Mouse (Mus musculus): ENCODE measurements around the gene Polh. TPM values are rescaled to one million over a fixed set of nuclear protein-coding genes. Genes with fewer than 3 reads are reported as not detected.

Polh gene
- total RNA-seq, 2 experiments from 2014 or later, result 6.3 to 6.7 TPM

DNA sequence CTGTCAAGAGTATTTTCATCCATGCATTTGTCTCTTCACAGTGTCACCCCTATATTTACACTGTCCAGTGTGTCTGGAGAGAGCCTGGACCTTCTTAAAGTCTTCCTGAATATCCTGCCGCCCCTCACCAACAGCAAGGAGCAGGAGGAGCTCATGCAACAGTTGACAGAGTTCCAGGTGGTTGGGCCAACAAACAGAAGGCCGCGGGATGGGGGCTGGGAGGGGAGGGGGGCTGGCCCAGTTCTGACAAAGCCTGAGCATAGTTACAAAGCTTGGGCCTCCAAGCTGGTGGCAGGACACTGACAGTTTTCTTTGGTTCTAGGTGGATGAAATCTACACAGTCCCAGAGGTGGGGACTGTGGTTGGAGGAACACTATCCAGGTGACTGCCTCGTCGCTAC, 36.2 kb downstream of the Polh start:
- no peak for TF ChIP-seq CTCF (IDR thresholded peaks at IDR 0.05)
- intact Hi-C loops (cut with DNase I), result no loop called here
- Histone ChIP-seq H3K27ac (no peak overlapping the region), H3K4me3 (no peak overlapping the region)
- DNase-seq (ENCODE audit: extremely low spot score in 1 of 2, low spot score in 2 of 2), result no peak

DNA sequence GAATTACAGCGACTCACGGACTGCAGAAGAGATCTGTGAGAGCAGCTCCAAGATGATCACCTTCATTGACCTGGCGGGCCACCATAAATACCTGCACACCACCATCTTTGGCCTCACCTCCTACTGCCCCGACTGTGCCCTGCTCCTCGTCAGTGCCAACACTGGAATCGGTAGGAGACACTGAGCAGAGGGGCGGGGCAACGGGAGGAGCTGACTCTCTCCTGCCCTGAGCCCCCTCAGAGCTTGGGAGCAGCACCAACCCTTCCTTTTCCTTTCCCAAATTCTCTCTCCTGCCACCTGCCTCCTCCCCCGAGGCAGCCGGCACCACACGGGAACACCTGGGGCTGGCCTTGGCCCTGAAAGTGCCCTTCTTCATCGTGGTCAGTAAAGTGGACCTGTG, 37.0 kb downstream of the Polh start:
- TF ChIP-seq CTCF (IDR thresholded peaks at IDR 0.05), result no peak
- DNase-seq (ENCODE audit: extremely low spot score in 1 of 2, low spot score in 2 of 2), result no peak
- intact Hi-C loops (cut with DNase I), result no loop called here
- Histone ChIP-seq H3K4me3 (no peak overlapping the region), H3K27ac (no peak overlapping the region)

DNA sequence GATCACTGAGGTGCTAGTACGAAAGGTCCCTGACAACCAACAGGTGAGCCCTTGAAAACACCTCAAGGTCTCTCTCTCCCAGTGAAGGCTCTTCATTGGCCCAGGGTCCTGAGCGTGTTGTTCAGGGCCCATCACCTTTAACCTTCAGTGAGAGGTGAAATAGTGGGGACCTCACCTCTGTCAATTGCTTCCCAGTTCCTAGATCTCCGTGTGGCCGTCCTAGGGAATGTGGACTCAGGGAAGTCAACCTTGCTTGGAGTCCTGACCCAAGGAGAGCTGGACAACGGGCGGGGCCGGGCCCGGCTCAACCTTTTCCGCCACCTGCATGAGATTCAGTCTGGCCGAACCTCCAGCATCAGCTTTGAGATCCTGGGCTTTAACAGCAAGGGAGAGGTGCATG, 37.7 kb downstream of the Polh start:
- TF ChIP-seq CTCF (IDR thresholded peaks at IDR 0.05), result no peak
- Histone ChIP-seq H3K27ac (no peak overlapping the region), H3K4me3 (no peak overlapping the region)
- DNase-seq (ENCODE audit: extremely low spot score in 1 of 2, low spot score in 2 of 2), result no peak
- intact Hi-C loops (cut with DNase I), result no loop called here

DNA sequence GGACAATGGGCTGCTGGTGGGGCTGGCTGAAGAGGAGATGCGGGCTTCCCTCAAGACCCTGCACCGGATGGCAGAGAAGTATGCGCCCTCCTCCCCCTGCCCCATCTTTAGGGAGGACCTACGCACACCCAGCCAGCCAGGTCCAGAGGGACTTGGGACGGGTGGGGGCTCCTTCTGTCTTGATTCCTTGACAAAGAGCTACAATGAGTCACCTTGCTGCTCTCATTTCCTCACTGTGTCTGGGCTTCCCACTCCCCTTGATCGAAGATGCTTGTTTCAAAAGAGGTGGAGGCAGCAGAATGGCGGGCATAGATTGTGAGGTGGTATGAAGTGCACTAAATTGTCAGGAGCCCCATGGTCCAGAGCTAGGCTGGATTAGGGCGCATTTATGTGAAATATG, 38.1 kb downstream of the Polh start:
- no peak for DNase-seq (ENCODE audit: extremely low spot score in 1 of 2, low spot score in 2 of 2)
- intact Hi-C loops (cut with DNase I), result no loop called here
- no peak for TF ChIP-seq CTCF (IDR thresholded peaks at IDR 0.05)
- Histone ChIP-seq H3K4me3 (no peak overlapping the region), H3K27ac (no peak overlapping the region)

DNA sequence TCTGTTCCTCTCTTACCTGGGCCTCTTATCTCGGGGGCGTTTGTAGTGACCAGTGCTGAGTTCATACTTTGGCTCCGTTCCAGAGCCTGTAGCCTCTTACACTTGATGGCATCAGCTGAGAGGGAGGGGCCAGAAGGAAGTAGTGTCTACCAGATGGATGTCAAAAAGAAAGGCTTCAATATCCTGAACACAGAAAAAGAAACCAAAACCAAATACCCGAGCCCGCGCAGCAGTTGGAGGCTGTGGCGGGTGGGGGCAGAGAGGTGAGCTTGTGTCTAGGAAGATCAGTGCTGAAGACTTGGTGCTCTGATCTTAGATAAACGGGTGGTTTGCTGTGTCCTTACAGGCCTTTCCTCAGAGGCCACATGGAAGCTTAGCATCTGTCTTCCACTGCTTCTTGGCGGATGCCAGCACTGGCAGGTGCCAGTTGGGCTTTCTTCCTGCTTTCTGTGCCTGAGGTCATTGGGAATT, 39.5 kb downstream of the Polh start:
- no peak overlapping the region; the same call in 1 of the 2 replicates for H3K4me3 ChIP-seq
- TF ChIP-seq CTCF (IDR thresholded peaks at IDR 0.05), result no peak
- intact Hi-C loops (cut with DNase I), result no loop called here
- no peak overlapping the region for H3K27ac ChIP-seq
- no peak for DNase-seq (ENCODE audit: extremely low spot score in 1 of 2, low spot score in 2 of 2)

DNA sequence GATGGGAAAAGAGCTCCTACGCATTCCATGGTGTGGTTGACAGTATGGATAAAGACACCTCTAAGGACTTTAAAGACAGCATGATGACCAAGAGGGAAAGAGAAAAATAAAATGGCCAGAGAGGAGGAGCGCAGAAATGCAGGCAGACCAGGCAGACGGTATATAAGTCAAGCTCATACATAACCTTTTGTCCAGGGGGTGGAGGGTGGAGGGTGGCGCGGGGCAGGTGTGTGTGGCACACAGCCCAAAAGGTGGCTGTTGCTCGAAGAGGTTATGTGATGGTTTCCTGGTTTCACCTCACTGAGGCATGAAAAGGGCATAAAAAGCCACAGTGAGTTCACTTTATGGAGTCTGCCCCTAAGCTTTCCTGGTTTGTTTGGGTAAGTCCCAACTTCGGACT, 39.9 kb downstream of the Polh start:
- no peak for DNase-seq (ENCODE audit: extremely low spot score in 1 of 2, low spot score in 2 of 2)
- intact Hi-C loops (cut with DNase I), result no loop called here
- Histone ChIP-seq H3K27ac (no peak overlapping the region), H3K4me3 (no peak overlapping the region)
- no peak for TF ChIP-seq CTCF (IDR thresholded peaks at IDR 0.05)

DNA sequence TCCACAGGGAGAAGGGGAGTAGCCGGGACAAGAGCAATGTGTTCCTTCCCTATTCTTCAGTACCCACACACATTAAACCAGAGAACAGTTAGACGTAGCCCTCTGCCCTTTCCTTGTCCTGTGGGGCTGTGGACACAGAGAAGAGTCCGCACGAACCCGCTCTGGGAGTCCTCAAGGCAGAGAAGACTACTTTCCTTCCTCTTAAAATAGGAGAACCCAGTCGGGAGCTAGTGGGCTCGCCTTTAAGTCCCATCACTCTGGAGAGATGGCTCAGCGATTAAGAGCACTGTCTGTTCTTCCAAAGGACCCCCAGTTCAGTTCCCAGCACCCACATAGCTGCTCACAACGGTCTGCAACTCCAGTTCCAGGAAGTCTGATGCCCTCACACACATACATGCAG, 40.7 kb downstream of the Polh start:
- no peak for DNase-seq (ENCODE audit: extremely low spot score in 1 of 2, low spot score in 2 of 2)
- Histone ChIP-seq H3K27ac (peak overlapping the region; percentile 77; the same call in 1 of the 2 replicates), H3K4me3 (peak overlapping the region; percentile 91)
- intact Hi-C loops (cut with DNase I), result no loop called here
- TF ChIP-seq CTCF (IDR thresholded peaks at IDR 0.05), result no peak

DNA sequence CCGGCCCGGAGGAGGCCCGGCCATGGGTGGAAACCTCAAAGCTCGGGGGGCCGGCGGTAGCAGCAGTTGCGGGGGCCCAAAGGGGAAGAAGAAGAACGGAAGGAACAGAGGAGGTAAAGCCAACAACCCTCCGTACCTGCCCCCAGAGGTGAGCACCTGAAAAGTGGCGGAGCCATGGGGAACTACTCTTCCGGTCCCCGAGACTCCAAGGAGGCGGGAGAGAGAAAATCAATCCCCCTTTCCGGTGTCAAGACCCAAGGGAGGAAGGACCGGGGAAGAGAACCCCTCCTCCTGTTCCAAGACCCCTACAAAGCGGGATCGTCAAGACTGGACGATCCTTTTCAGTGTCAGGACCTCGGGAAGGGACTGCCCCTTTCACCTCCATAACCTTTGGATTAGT, 41.3 kb downstream of the Polh start:
- no peak for DNase-seq (ENCODE audit: extremely low spot score in 1 of 2, low spot score in 2 of 2)
- intact Hi-C loops (cut with DNase I), result no loop called here
- TF ChIP-seq CTCF (IDR thresholded peaks at IDR 0.05), result no peak

DNA sequence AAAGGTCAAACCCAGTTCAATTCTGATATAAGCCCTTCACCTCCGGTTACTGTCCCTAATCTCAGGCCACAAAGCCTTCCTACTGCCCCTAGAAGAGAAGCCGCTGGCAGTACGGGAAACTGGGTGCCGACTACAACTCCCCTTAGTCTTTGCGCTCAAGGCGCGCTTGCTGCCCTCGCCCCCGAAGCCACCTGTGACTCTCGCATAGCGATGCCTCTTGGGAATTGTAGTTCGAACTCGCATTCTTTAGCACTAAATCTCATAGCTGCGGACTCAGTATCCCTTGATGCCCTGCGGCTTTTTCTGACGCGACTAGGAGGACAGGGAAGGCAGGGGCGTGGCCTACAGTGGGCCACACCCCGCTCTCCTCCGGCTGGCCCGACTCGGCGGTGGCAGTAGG, 41.8 kb downstream of the Polh start, which contains the start of gene Gtpbp2:
Gtpbp2 (plus strand) TSS at position 347 of the 400 bp plus-strand sequence.
- peak; percentile 92 to 96 for DNase-seq (ENCODE audit: extremely low spot score in 1 of 2, low spot score in 2 of 2)
- Histone ChIP-seq H3K27ac (peak within 1 kb of the TSS; percentile 88), H3K4me3 (peak within 1 kb of the TSS; percentile 91)
- intact Hi-C loops (cut with DNase I), result no loop called here
- no peak for TF ChIP-seq CTCF (IDR thresholded peaks at IDR 0.05)

More for the DNA sequence above, 41.3 kb downstream of the Polh start:
- Histone ChIP-seq H3K4me3 (peak overlapping the region; percentile 91), H3K27ac (peak overlapping the region; percentile 77)

DNA sequence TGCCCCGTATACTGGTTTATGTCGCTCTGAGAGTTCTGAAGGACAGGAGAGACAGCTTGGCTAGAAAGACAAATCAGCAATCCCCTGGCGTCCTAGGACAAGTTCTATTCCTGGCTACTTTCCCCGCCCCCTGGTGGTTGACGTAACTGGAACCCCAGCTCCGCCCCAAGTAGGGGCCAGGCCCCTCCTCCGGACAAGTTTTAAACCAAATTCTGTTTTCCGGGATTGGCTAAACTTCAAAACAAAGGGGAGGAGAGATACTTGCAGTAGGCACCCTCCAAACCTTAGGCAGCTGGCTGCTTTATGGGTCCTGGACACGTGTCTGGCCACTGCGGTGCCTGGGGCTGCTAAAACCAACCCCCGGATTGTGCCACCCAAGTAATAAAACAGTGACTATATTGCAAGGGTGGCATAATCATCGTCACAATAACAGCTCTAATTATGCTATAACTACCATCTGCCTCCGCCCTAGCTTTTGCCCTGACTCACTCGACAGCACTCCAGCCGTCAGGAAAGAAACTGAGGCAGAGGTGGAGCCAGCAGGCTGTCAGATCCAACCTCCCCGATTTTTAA, 42.3 kb downstream of the Polh start:
- peak overlapping the region; percentile 91 for H3K4me3 ChIP-seq
- H3K27ac ChIP-seq, result peak overlapping the region; percentile 88
- peak; percentile 59 for TF ChIP-seq CTCF (IDR thresholded peaks at IDR 0.05)
- peak; percentile 80 to 83 for DNase-seq (ENCODE audit: extremely low spot score in 1 of 2, low spot score in 2 of 2)
- intact Hi-C loops (cut with DNase I), result no loop called here

DNA sequence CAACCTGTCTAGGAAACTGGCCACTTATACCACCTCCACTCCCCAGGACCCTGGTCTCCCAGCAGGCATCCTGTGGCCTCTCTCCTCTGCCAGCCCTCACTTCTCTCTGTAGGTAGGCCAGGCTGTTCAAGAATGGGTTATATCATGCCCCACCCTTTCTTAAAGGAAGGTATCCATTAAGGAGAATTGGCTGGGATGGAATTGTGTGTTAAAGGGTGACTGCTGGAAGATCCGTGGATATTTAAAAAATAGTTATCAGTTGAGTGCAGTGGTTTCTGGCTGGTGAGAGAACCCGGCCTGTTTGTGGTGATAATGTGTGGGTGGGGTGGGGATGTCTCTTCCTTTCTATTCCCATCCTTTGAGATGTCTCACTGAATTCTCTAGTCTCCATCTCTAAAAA, 43.2 kb downstream of the Polh start:
- TF ChIP-seq CTCF (IDR thresholded peaks at IDR 0.05), result no peak
- no peak overlapping the region for H3K4me3 ChIP-seq
- no peak overlapping the region for H3K27ac ChIP-seq
- intact Hi-C loops (cut with DNase I), result no loop called here
- no peak for DNase-seq (ENCODE audit: extremely low spot score in 1 of 2, low spot score in 2 of 2)

DNA sequence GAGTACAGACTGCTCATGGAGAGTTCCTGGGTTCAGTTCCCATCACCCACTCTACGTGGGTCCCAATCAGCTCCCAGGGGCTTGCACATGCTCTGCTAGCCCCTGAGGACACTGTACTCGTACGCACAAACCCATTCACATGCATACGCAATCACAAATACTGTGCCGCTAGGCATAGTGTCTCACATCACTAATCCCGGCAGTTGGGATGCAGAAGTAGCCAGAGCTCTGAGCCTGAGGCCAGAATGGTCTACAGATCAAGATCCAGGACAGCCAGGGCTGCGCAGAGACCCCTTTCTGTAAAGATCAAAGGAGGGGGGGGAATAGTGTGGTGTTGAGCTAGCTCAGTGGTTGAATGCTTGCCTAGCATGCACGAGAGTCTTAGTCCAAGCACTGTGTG, 45.3 kb downstream of the Polh start:
- DNase-seq (ENCODE audit: extremely low spot score in 1 of 2, low spot score in 2 of 2), result no peak
- no peak for TF ChIP-seq CTCF (IDR thresholded peaks at IDR 0.05)
- Histone ChIP-seq H3K27ac (no peak overlapping the region), H3K4me3 (no peak overlapping the region)
- intact Hi-C loops (cut with DNase I), result no loop called here

DNA sequence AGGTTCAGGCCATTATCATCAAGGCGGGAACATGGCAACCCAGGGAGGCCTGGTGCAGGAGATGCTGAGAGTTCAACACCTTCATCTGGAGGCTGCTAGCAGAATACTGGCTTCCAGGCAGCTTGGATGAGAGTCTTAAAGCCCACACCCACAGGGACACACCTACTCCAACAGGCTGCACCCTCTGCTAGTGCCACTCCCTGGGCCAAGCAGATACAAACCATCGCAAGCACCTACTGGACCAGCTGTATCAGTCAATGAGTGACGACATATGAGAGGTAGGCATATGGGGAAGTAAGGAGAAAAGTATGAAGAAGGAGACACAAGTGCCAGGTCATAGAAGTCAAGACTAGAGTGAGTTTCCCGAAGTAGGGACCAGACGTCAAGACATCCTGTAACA, 45.8 kb downstream of the Polh start:
- no peak for DNase-seq (ENCODE audit: extremely low spot score in 1 of 2, low spot score in 2 of 2)
- no peak for TF ChIP-seq CTCF (IDR thresholded peaks at IDR 0.05)
- Histone ChIP-seq H3K4me3 (no peak overlapping the region), H3K27ac (no peak overlapping the region)
- intact Hi-C loops (cut with DNase I), result no loop called here
